In the genomic region with DNA sequence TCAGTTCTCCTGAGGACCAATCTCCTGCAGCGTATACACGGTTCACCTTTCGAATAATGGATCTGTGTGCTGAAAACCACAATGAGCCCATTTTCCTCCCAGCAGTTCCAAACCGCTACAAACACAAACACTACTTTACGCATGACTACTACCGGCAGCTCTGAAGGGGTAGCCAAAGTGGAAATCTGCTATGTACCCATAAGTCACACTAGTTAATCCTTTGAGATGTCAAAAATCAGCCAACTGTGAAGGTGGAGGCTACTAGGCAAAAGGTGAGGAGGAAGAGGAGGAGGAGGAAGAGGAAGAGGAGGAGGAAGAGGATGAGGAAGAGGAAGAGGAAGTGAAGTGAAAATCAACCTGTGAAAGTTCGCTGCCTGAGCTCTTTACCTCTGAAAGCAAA, we compare ENCODE assay signal across 17 mouse cellular contexts. TPM values are rescaled to one million over a fixed set of nuclear protein-coding genes. Genes with fewer than 3 reads are reported as not detected.
DNase-seq lines count a peak whose midpoint lies in the region; ATAC-seq and TF ChIP-seq lines count a peak whose summit lies in the region.
"Had no signal": no experiment of that assay in that cellular context is flagged by ENCODE, and none has a peak within 500 bp of the region (broad histone marks: within the 10 kb centered on the region; RNA-seq: fewer than 3 reads in every experiment).

No protein-coding gene starts in this region.

- H3K79me2 ChIP-seq in myocyte (ENCODE audit: control insufficient read depth, insufficient read depth) = peaks cover 52% of the 10 kb centered on the region

- no peaks in the 10 kb centered on the region for H3K36me3 ChIP-seq in hindbrain, embryonic 15.5 days
- no peaks in the 10 kb centered on the region for H3K36me3 ChIP-seq in hindbrain, embryonic 10.5 days
- no peaks in the 10 kb centered on the region for H3K36me3 ChIP-seq in midbrain, embryonic 10.5 days
- no peaks in the 10 kb centered on the region for H3K36me3 ChIP-seq in midbrain, embryonic 13.5 days
- H3K36me3 ChIP-seq in embryonic facial prominence, embryonic 10.5 days (replicated peaks) = no peaks in the 10 kb centered on the region
- no peaks in the 10 kb centered on the region for H3K36me3 ChIP-seq in myocyte (ENCODE audit: control insufficient read depth, insufficient read depth)
- H3K36me3 ChIP-seq: embryonic facial prominence, embryonic 13.5 days had no signal

- no peak for TF ChIP-seq CTCF in lung, adult 2 months (IDR thresholded peaks at IDR 0.05; ENCODE audit: insufficient read depth, low read length)

- peaks cover 23% of the 10 kb centered on the region for H3K4me1 ChIP-seq in hindbrain, embryonic 15.5 days (replicated peaks)
- peaks cover 45% of the 10 kb centered on the region for H3K4me1 ChIP-seq in hindbrain, embryonic 10.5 days (replicated peaks)
- peaks cover 43% of the 10 kb centered on the region for H3K4me1 ChIP-seq in midbrain, embryonic 10.5 days
- H3K4me1 ChIP-seq in midbrain, embryonic 13.5 days (replicated peaks) = peaks cover 20% of the 10 kb centered on the region
- peaks cover 51% of the 10 kb centered on the region for H3K4me1 ChIP-seq in embryonic facial prominence, embryonic 10.5 days
- H3K4me1 ChIP-seq in lung, adult 2 months (ENCODE audit: control insufficient read depth, insufficient read depth, low read length) = peaks cover 7% of the 10 kb centered on the region

- no peak for TF ChIP-seq POLR2A in myocyte (IDR thresholded peaks at IDR 0.05; ENCODE audit: insufficient read length, low read depth)
- no peak for TF ChIP-seq POLR2A in lung, adult 2 months (IDR thresholded peaks at IDR 0.05; ENCODE audit: borderline replicate concordance, extremely low read depth, low read depth, low read length)

- DNase-seq in hindbrain, embryonic 10.5 days (ENCODE audit: low spot score) = no peak
- DNase-seq in midbrain, embryonic 10.5 days (ENCODE audit: low spot score) = no peak
- no peak for DNase-seq in embryonic facial prominence, embryonic 10.5 days (ENCODE audit: low spot score)
- no peak for DNase-seq in lung, adult 2 months
- DNase-seq: adrenal gland, adult 2 months; cerebellum, postnatal 36 days; midbrain, embryonic 14.5 days; right cerebral cortex, postnatal 25 days; thymus, postnatal 4 days had no signal

- peak overlapping the region; percentile 74; the same call in 1 of the 2 replicates for H3K4me2 ChIP-seq in hindbrain, embryonic 15.5 days
- no peak overlapping the region for H3K4me2 ChIP-seq in midbrain, embryonic 13.5 days (replicated peaks)
- H3K4me2 ChIP-seq in myocyte (ENCODE audit: low read depth) = peak overlapping the region; percentile 88

- H3K4me3 ChIP-seq in hindbrain, embryonic 15.5 days = no peak overlapping the region
- no peak overlapping the region for H3K4me3 ChIP-seq in hindbrain, embryonic 10.5 days
- H3K4me3 ChIP-seq in midbrain, embryonic 10.5 days = peak overlapping the region; percentile 75; the same call in 1 of the 2 replicates
- H3K4me3 ChIP-seq in midbrain, embryonic 13.5 days (replicated peaks) = no peak overlapping the region
- H3K4me3 ChIP-seq in embryonic facial prominence, embryonic 10.5 days = peak overlapping the region; percentile 75; the same call in 1 of the 2 replicates
- no peak overlapping the region for H3K4me3 ChIP-seq in myocyte
- no peak overlapping the region for H3K4me3 ChIP-seq in lung, adult 2 months (replicated peaks; ENCODE audit: extremely low read depth, low read depth, low read length)

- H3ac ChIP-seq in myocyte (ENCODE audit: control insufficient read depth, insufficient read length) = no peak overlapping the region

- WGBS in hindbrain, embryonic 15.5 days = 83% methylated on average over 7 of the region's 7 CpGs
- WGBS in hindbrain, embryonic 10.5 days = 90% methylated on average over 7 of the region's 7 CpGs
- 90% methylated on average over 7 of the region's 7 CpGs for WGBS in midbrain, embryonic 10.5 days
- 85% methylated on average over 7 of the region's 7 CpGs for WGBS in midbrain, embryonic 13.5 days
- 86% methylated on average over 7 of the region's 7 CpGs for WGBS in embryonic facial prominence, embryonic 10.5 days
- whole genome bisulfite sequencing in lung, adult 2 months = 84% methylated on average over 7 of the region's 7 CpGs

- H3K9ac ChIP-seq in hindbrain, embryonic 15.5 days = no peak overlapping the region
- H3K9ac ChIP-seq in midbrain, embryonic 13.5 days (replicated peaks) = no peak overlapping the region

- ATAC-seq in hindbrain, embryonic 15.5 days (ENCODE audit: low FRiP score, low read depth) = no peak
- ATAC-seq in midbrain, embryonic 13.5 days = no peak
- ATAC-seq: Patski had no signal

- H3K9me3 ChIP-seq in hindbrain, embryonic 15.5 days = no peaks in the 10 kb centered on the region
- no peaks in the 10 kb centered on the region for H3K9me3 ChIP-seq in hindbrain, embryonic 10.5 days
- H3K9me3 ChIP-seq in midbrain, embryonic 10.5 days (replicated peaks) = no peaks in the 10 kb centered on the region
- no peaks in the 10 kb centered on the region for H3K9me3 ChIP-seq in midbrain, embryonic 13.5 days
- no peaks in the 10 kb centered on the region for H3K9me3 ChIP-seq in embryonic facial prominence, embryonic 10.5 days
- H3K9me3 ChIP-seq: embryonic facial prominence, embryonic 13.5 days had no signal

- H3K27ac ChIP-seq in hindbrain, embryonic 15.5 days (replicated peaks) = no peak overlapping the region
- H3K27ac ChIP-seq in hindbrain, embryonic 10.5 days = no peak overlapping the region
- no peak overlapping the region for H3K27ac ChIP-seq in midbrain, embryonic 10.5 days (replicated peaks)
- H3K27ac ChIP-seq in midbrain, embryonic 13.5 days = no peak overlapping the region
- H3K27ac ChIP-seq in embryonic facial prominence, embryonic 10.5 days (replicated peaks) = no peak overlapping the region
- H3K27ac ChIP-seq: embryonic facial prominence, embryonic 13.5 days had no signal

- no peaks in the 10 kb centered on the region for H3K27me3 ChIP-seq in hindbrain, embryonic 15.5 days
- H3K27me3 ChIP-seq in hindbrain, embryonic 10.5 days (ENCODE audit: insufficient read depth, poor library complexity, severe bottlenecking) = peaks cover 5% of the 10 kb centered on the region
- peaks cover 6% of the 10 kb centered on the region for H3K27me3 ChIP-seq in midbrain, embryonic 10.5 days (ENCODE audit: low read depth, poor library complexity, severe bottlenecking)
- no peaks in the 10 kb centered on the region for H3K27me3 ChIP-seq in midbrain, embryonic 13.5 days
- no peaks in the 10 kb centered on the region for H3K27me3 ChIP-seq in embryonic facial prominence, embryonic 10.5 days (replicated peaks; ENCODE audit: low read depth, poor library complexity, severe bottlenecking)
- H3K27me3 ChIP-seq in myocyte (ENCODE audit: control insufficient read depth, insufficient read depth, insufficient read length) = no peaks in the 10 kb centered on the region
- H3K27me3 ChIP-seq: embryonic facial prominence, embryonic 13.5 days; Patski had no signal

TF ChIP-seq in myocyte, 11 proteins besides CTCF, POLR2A, EP300 and RAD21:
- TF ChIP-seq POLR2AphosphoS2 (IDR thresholded peaks at IDR 0.05; ENCODE audit: insufficient read length, low read depth) (no peak), E2F4 (IDR thresholded peaks at IDR 0.05; ENCODE audit: insufficient read depth) (no peak), TCF12 (IDR thresholded peaks at IDR 0.05; ENCODE audit: insufficient read depth, poor library complexity, severe bottlenecking) (no peak), SRF (IDR thresholded peaks at IDR 0.05; ENCODE audit: control insufficient read depth, insufficient read length, low read depth) (no peak)

RNA-seq across cellular contexts. Expression of gene Snx8, which starts 1.8 kb away (rescaled TPM):
- polyA plus RNA-seq in hindbrain, embryonic 15.5 days (2015; fragmentation: Nextera tagmentation; extraction: Ambion mirVana) = 37.7 and 40.2 TPM in 2 replicates
- 24.5 and 25.5 TPM in 2 replicates for polyA plus RNA-seq in hindbrain, embryonic 10.5 days (2016; fragmentation: Nextera tagmentation; extraction: Ambion mirVana)
- polyA plus RNA-seq in midbrain, embryonic 10.5 days (2016; fragmentation: Nextera tagmentation; extraction: Ambion mirVana) = 24.4 and 24.5 TPM in 2 replicates
- polyA plus RNA-seq in midbrain, embryonic 13.5 days (2015; fragmentation: Nextera tagmentation; extraction: Ambion mirVana) = 25.2 and 26.4 TPM in 2 replicates
- polyA plus RNA-seq in embryonic facial prominence, embryonic 10.5 days (2016; fragmentation: Nextera tagmentation; extraction: Ambion mirVana) = 26.3 and 27.7 TPM in 2 replicates
- 50.5 TPM for polyA plus RNA-seq in myocyte (2012; fragmentation: generic; extraction: Trizol)
- 18.7 and 20.0 TPM in 2 replicates for polyA plus RNA-seq in lung, adult 2 months (2012; rRNA removed)

RNA-seq across cellular contexts. Expression of gene Eif3b, which starts 31.9 kb away (rescaled TPM):
- polyA plus RNA-seq in hindbrain, embryonic 15.5 days (2015; fragmentation: Nextera tagmentation; extraction: Ambion mirVana) = 85.0 and 102 TPM in 2 replicates
- polyA plus RNA-seq in hindbrain, embryonic 10.5 days (2016; fragmentation: Nextera tagmentation; extraction: Ambion mirVana) = 166 and 167 TPM in 2 replicates
- polyA plus RNA-seq in midbrain, embryonic 10.5 days (2016; fragmentation: Nextera tagmentation; extraction: Ambion mirVana) = 145 and 153 TPM in 2 replicates
- polyA plus RNA-seq in midbrain, embryonic 13.5 days (2015; fragmentation: Nextera tagmentation; extraction: Ambion mirVana) = 71.4 and 92.6 TPM in 2 replicates
- polyA plus RNA-seq in embryonic facial prominence, embryonic 10.5 days (2016; fragmentation: Nextera tagmentation; extraction: Ambion mirVana) = 167 and 183 TPM in 2 replicates
- 220 TPM for polyA plus RNA-seq in myocyte (2012; fragmentation: generic; extraction: Trizol)
- 83.0 and 86.2 TPM in 2 replicates for polyA plus RNA-seq in lung, adult 2 months (2012; rRNA removed)

RNA-seq across cellular contexts. Expression of gene Mrm2, which starts 55.5 kb away (rescaled TPM):
- 20.9 and 21.6 TPM in 2 replicates for polyA plus RNA-seq in hindbrain, embryonic 15.5 days (2015; fragmentation: Nextera tagmentation; extraction: Ambion mirVana)
- polyA plus RNA-seq in hindbrain, embryonic 10.5 days (2016; fragmentation: Nextera tagmentation; extraction: Ambion mirVana) = 21.5 and 21.7 TPM in 2 replicates
- 21.9 and 23.0 TPM in 2 replicates for polyA plus RNA-seq in midbrain, embryonic 10.5 days (2016; fragmentation: Nextera tagmentation; extraction: Ambion mirVana)
- polyA plus RNA-seq in midbrain, embryonic 13.5 days (2015; fragmentation: Nextera tagmentation; extraction: Ambion mirVana) = 18.6 and 23.5 TPM in 2 replicates
- 22.1 and 25.1 TPM in 2 replicates for polyA plus RNA-seq in embryonic facial prominence, embryonic 10.5 days (2016; fragmentation: Nextera tagmentation; extraction: Ambion mirVana)
- 10.0 TPM for polyA plus RNA-seq in myocyte (2012; fragmentation: generic; extraction: Trizol)
- polyA plus RNA-seq in lung, adult 2 months (2012; rRNA removed) = 5.4 and 7.4 TPM in 2 replicates

RNA-seq across cellular contexts. Expression of gene Gm4869, which starts 58.2 kb away (rescaled TPM):
- not detected in 2 replicates for polyA plus RNA-seq in hindbrain, embryonic 15.5 days (2015; fragmentation: Nextera tagmentation; extraction: Ambion mirVana)
- not detected in 2 replicates for polyA plus RNA-seq in hindbrain, embryonic 10.5 days (2016; fragmentation: Nextera tagmentation; extraction: Ambion mirVana)
- not detected in 2 replicates for polyA plus RNA-seq in midbrain, embryonic 10.5 days (2016; fragmentation: Nextera tagmentation; extraction: Ambion mirVana)
- polyA plus RNA-seq in midbrain, embryonic 13.5 days (2015; fragmentation: Nextera tagmentation; extraction: Ambion mirVana) = not detected in 2 replicates
- not detected in 2 replicates for polyA plus RNA-seq in embryonic facial prominence, embryonic 10.5 days (2016; fragmentation: Nextera tagmentation; extraction: Ambion mirVana)
- 0.07 TPM for polyA plus RNA-seq in myocyte (2012; fragmentation: generic; extraction: Trizol)
- polyA plus RNA-seq in lung, adult 2 months (2012; rRNA removed) = 0.05 TPM in 1 of 2 replicates, not detected in the other
- polyA plus RNA-seq: embryonic facial prominence, embryonic 13.5 days; heart, postnatal 0 days; limb, embryonic 11.5 days; midbrain, embryonic 14.5 days; Patski; stomach, embryonic 16.5 days had no signal

Comparison
In these comparisons a context has a peak if more than half of its experiments do, and no peak if none do; other contexts are left out.
1. H3K4me3 ChIP-seq: peak in midbrain, embryonic 10.5 days (single experiment) and embryonic facial prominence, embryonic 10.5 days (single experiment); none in hindbrain, embryonic 15.5 days (single experiment), hindbrain, embryonic 10.5 days (single experiment), midbrain, embryonic 13.5 days (single experiment), myocyte (single experiment) and lung, adult 2 months (single experiment).